ENCODE assay signal across 12 mouse cellular contexts in the genomic region with DNA sequence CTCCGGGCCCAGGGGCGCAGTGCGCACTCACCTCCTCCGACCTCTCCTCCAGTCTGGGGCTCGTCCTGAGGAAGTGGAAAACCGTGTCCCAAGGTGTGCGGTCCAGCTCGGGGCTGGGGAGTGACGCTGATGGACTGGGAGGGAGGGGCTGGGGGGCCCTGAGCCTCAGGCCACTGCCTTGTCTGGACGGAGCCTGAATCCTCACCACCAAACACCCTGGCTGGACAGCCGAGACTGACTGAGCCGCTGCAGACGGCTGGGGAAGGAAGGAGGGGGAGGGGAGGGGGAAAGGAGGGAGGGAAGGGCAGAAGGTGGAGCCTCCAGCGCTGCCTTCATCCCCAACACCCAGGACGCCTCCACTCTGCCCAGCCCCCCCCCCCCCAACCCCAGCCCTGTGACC. TPM values are rescaled to one million over a fixed set of nuclear protein-coding genes. Genes with fewer than 3 reads are reported as not detected.
DNase-seq lines count a peak whose midpoint lies in the region; ATAC-seq and TF ChIP-seq lines count a peak whose summit lies in the region.
"Had no signal": no experiment of that assay in that cellular context is flagged by ENCODE, and none has a peak within 500 bp of the region (broad histone marks: within the 10 kb centered on the region; RNA-seq: fewer than 3 reads in every experiment).

No protein-coding gene starts in this region.

- no peak for ATAC-seq in limb, embryonic 15.5 days (ENCODE audit: insufficient number of reproducible peaks, low FRiP score, low TSS enrichment, low read depth)
- no peak for ATAC-seq in megakaryocyte progenitor cell, adult 5-6 weeks (replicated peaks; ENCODE audit: poor library complexity)

- H3K9me3 ChIP-seq in heart, embryonic 10.5 days: no peaks in the 10 kb centered on the region
- no peaks in the 10 kb centered on the region for H3K9me3 ChIP-seq in ES-Bruce4 (replicated peaks; ENCODE audit: control insufficient read depth, insufficient read depth, low read length, poor library complexity, severe bottlenecking)
- H3K9me3 ChIP-seq in hindbrain, embryonic 10.5 days: no peaks in the 10 kb centered on the region
- H3K9me3 ChIP-seq in limb, embryonic 15.5 days: no peaks in the 10 kb centered on the region

- peaks cover 43% of the 10 kb centered on the region for H3K4me1 ChIP-seq in heart, embryonic 10.5 days
- H3K4me1 ChIP-seq in ES-Bruce4 (ENCODE audit: control insufficient read depth, insufficient read depth, low read length): no peaks in the 10 kb centered on the region
- H3K4me1 ChIP-seq in hindbrain, embryonic 10.5 days (replicated peaks): peaks cover 76% of the 10 kb centered on the region
- H3K4me1 ChIP-seq in limb, embryonic 15.5 days: peaks cover 15% of the 10 kb centered on the region

- intact Hi-C loops in heart, postnatal 10 days (cut with DNase I): no loop called here

- WGBS in heart, embryonic 10.5 days: 2% methylated on average over 13 of the region's 15 CpGs
- WGBS in hindbrain, embryonic 10.5 days: 3% methylated on average over 15 of the region's 15 CpGs
- 10% methylated on average over 9 of the region's 15 CpGs for WGBS in limb, embryonic 15.5 days

- TF ChIP-seq POLR2A in ES-Bruce4 (IDR thresholded peaks at IDR 0.05; ENCODE audit: insufficient read depth, low read length): no peak

- no peak for TF ChIP-seq CTCF in ES-Bruce4 (IDR thresholded peaks at IDR 0.05; ENCODE audit: low read depth, low read length)

- H3K27ac ChIP-seq in heart, embryonic 10.5 days: 0 out of 2 replicates have a peak overlapping the region, but pooled peaks have one; percentile 42
- H3K27ac ChIP-seq in ES-Bruce4 (ENCODE audit: insufficient read depth, low read length): no peak overlapping the region
- H3K27ac ChIP-seq in hindbrain, embryonic 10.5 days: peak overlapping the region; percentile 78
- H3K27ac ChIP-seq in limb, embryonic 15.5 days: no peak overlapping the region
- H3K27ac ChIP-seq: macrophage had no signal

- H3K27me3 ChIP-seq in heart, embryonic 10.5 days (ENCODE audit: insufficient read depth, poor library complexity, severe bottlenecking): peaks cover 84% of the 10 kb centered on the region
- H3K27me3 ChIP-seq in ES-Bruce4 (ENCODE audit: control insufficient read depth, insufficient read depth, low read length, poor library complexity, severe bottlenecking): no peaks in the 10 kb centered on the region
- peaks cover 85% of the 10 kb centered on the region for H3K27me3 ChIP-seq in hindbrain, embryonic 10.5 days (ENCODE audit: insufficient read depth, poor library complexity, severe bottlenecking)
- H3K27me3 ChIP-seq in limb, embryonic 15.5 days: peaks cover 74% of the 10 kb centered on the region

- H3K4me2 ChIP-seq in limb, embryonic 15.5 days: peak overlapping the region; percentile 40; the same call in 1 of the 2 replicates

- TF ChIP-seq EP300 in ES-Bruce4 (IDR thresholded peaks at IDR 0.05; ENCODE audit: insufficient read depth, low read depth, low read length): no peak

- peak overlapping the region; percentile 26; the same call in 1 of the 2 replicates for H3K9ac ChIP-seq in ES-Bruce4 (ENCODE audit: low read depth, poor library complexity, severe bottlenecking)
- no peak overlapping the region for H3K9ac ChIP-seq in limb, embryonic 15.5 days

- H3K4me3 ChIP-seq in heart, embryonic 10.5 days: peak overlapping the region; percentile 42
- peak overlapping the region; percentile 2 for H3K4me3 ChIP-seq in ES-Bruce4 (ENCODE audit: low read depth, low read length)
- peak overlapping the region; percentile 48 for H3K4me3 ChIP-seq in hindbrain, embryonic 10.5 days
- H3K4me3 ChIP-seq in limb, embryonic 15.5 days: peak overlapping the region; percentile 28

- H3K36me3 ChIP-seq in heart, embryonic 10.5 days: no peaks in the 10 kb centered on the region
- no peaks in the 10 kb centered on the region for H3K36me3 ChIP-seq in ES-Bruce4 (ENCODE audit: control insufficient read depth, insufficient read depth, low read length, poor library complexity, severe bottlenecking)
- no peaks in the 10 kb centered on the region for H3K36me3 ChIP-seq in hindbrain, embryonic 10.5 days
- H3K36me3 ChIP-seq in limb, embryonic 15.5 days: no peaks in the 10 kb centered on the region

- DNase-seq in heart, embryonic 10.5 days (ENCODE audit: low spot score): no peak
- no peak for DNase-seq in heart, postnatal 10 days
- peak; percentile 58 for DNase-seq in hindbrain, embryonic 10.5 days (ENCODE audit: low spot score)
- DNase-seq in cerebellum, adult 18-20 months: no peak
- DNase-seq in cerebellum, postnatal 4 days (ENCODE audit: low spot score in 2 of 2): no peak
- DNase-seq: heart, postnatal 14 days; kidney, postnatal 4 days; left cerebral cortex, postnatal 4 days had no signal

RNA-seq across cellular contexts. Expression of a gene that starts 0.8 kb away (rescaled TPM):
- 0.34 and 1.6 TPM in 2 replicates for polyA plus RNA-seq in heart, embryonic 10.5 days (2016; fragmentation: Nextera tagmentation; extraction: Ambion mirVana)
- 1 to 10 TPM; 1.6 to 2.4 TPM for total RNA-seq in heart, postnatal 10 days (2021)
- 0.43 and 1.4 TPM in 2 replicates for polyA plus RNA-seq in ES-Bruce4 (2011; ENCODE audit: insufficient read depth, insufficient read length, low read depth, missing spikeins)
- polyA plus RNA-seq in hindbrain, embryonic 10.5 days (2016; fragmentation: Nextera tagmentation; extraction: Ambion mirVana): 9.2 and 28.1 TPM in 2 replicates
- 4.2 and 5.2 TPM in 2 replicates for polyA plus RNA-seq in limb, embryonic 15.5 days (2015; fragmentation: Nextera tagmentation; extraction: Ambion mirVana)
- not detected in 2 replicates for total RNA-seq in megakaryocyte progenitor cell, adult 5-6 weeks (2015)
- total RNA-seq in megakaryocyte progenitor cell, adult 5-6 weeks (2017): not detected in 2 replicates
- polyA plus RNA-seq: macrophage had no signal

RNA-seq across cellular contexts. Expression of a gene that starts 23.2 kb away (rescaled TPM):
- 6.0 and 8.1 TPM in 2 replicates for polyA plus RNA-seq in heart, embryonic 10.5 days (2016; fragmentation: Nextera tagmentation; extraction: Ambion mirVana)
- total RNA-seq in heart, postnatal 10 days (2021): 1 to 10 TPM; 1.8 to 2.3 TPM
- 1.4 TPM in 2 replicates for polyA plus RNA-seq in ES-Bruce4 (2011; ENCODE audit: insufficient read depth, insufficient read length, low read depth, missing spikeins)
- polyA plus RNA-seq in hindbrain, embryonic 10.5 days (2016; fragmentation: Nextera tagmentation; extraction: Ambion mirVana): 9.8 and 16.1 TPM in 2 replicates
- 6.3 and 8.5 TPM in 2 replicates for polyA plus RNA-seq in limb, embryonic 15.5 days (2015; fragmentation: Nextera tagmentation; extraction: Ambion mirVana)
- 0.99 TPM in 1 of 2 replicates, not detected in the other for total RNA-seq in megakaryocyte progenitor cell, adult 5-6 weeks (2015)
- not detected in 2 replicates for total RNA-seq in megakaryocyte progenitor cell, adult 5-6 weeks (2017)

RNA-seq across cellular contexts. Expression of a gene that starts 23.4 kb away (rescaled TPM):
- polyA plus RNA-seq in heart, embryonic 10.5 days (2016; fragmentation: Nextera tagmentation; extraction: Ambion mirVana): 289 and 326 TPM in 2 replicates
- total RNA-seq in heart, postnatal 10 days (2021): 100 to 1,000 TPM; 118 to 130 TPM
- polyA plus RNA-seq in ES-Bruce4 (2011; ENCODE audit: insufficient read depth, insufficient read length, low read depth, missing spikeins): 162 and 166 TPM in 2 replicates
- polyA plus RNA-seq in hindbrain, embryonic 10.5 days (2016; fragmentation: Nextera tagmentation; extraction: Ambion mirVana): 383 and 404 TPM in 2 replicates
- polyA plus RNA-seq in limb, embryonic 15.5 days (2015; fragmentation: Nextera tagmentation; extraction: Ambion mirVana): 295 and 310 TPM in 2 replicates
- 76.7 and 114 TPM in 2 replicates for total RNA-seq in megakaryocyte progenitor cell, adult 5-6 weeks (2015)
- 88.6 and 104 TPM in 2 replicates for total RNA-seq in megakaryocyte progenitor cell, adult 5-6 weeks (2017)

RNA-seq across cellular contexts. Expression of a gene that starts 55.6 kb away (rescaled TPM):
- polyA plus RNA-seq in heart, embryonic 10.5 days (2016; fragmentation: Nextera tagmentation; extraction: Ambion mirVana): 13.1 and 14.5 TPM in 2 replicates
- total RNA-seq in heart, postnatal 10 days (2021): 10 to 100 TPM; 80.2 to 82.8 TPM
- 12.4 and 13.4 TPM in 2 replicates for polyA plus RNA-seq in ES-Bruce4 (2011; ENCODE audit: insufficient read depth, insufficient read length, low read depth, missing spikeins)
- polyA plus RNA-seq in hindbrain, embryonic 10.5 days (2016; fragmentation: Nextera tagmentation; extraction: Ambion mirVana): 7.0 and 8.8 TPM in 2 replicates
- polyA plus RNA-seq in limb, embryonic 15.5 days (2015; fragmentation: Nextera tagmentation; extraction: Ambion mirVana): 15.1 and 16.3 TPM in 2 replicates
- total RNA-seq in megakaryocyte progenitor cell, adult 5-6 weeks (2015): 4.8 and 5.6 TPM in 2 replicates
- total RNA-seq in megakaryocyte progenitor cell, adult 5-6 weeks (2017): 3.6 and 5.5 TPM in 2 replicates

Comparison
In these comparisons a context has a peak if more than half of its experiments do, and no peak if none do; other contexts are left out.
1. H3K27ac ChIP-seq: peak in heart, embryonic 10.5 days (single experiment) and hindbrain, embryonic 10.5 days (single experiment); none in ES-Bruce4 (single experiment) and limb, embryonic 15.5 days (single experiment).
2. Peak in every context shown above with its lines, with median percentiles within 50 percentile points of each other: H3K4me3 ChIP-seq.